Mouse (Mus musculus): ENCODE results near the gene Btbd9. TPM values are rescaled to one million over a fixed set of nuclear protein-coding genes. Genes with fewer than 3 reads are reported as not detected.

Btbd9 gene
- total and polyA plus RNA-seq, 3 experiments: 24.7 to 33.8 TPM; not detected in 1

GRCm38 (mm10) chr17:30417106-30417505 is 159.2 kb downstream of the Btbd9 start:
- no peaks in the 10 kb centered on the region for H3K27me3 ChIP-seq (ENCODE audit: control insufficient read depth in 1 of 2, insufficient read depth in 2 of 2, low read length in 2 of 2)
- no peaks in the 10 kb centered on the region for H3K9me3 ChIP-seq (replicated peaks; ENCODE audit: insufficient read depth, low read length)
- no peak overlapping the region for H3K9ac ChIP-seq (ENCODE audit: control insufficient read depth, low read depth, low read length, poor library complexity, severe bottlenecking)
- TF ChIP-seq MAFK (IDR thresholded peaks at IDR 0.05; ENCODE audit: borderline replicate concordance, low read depth, low read length): no peak
- no peak for TF ChIP-seq BHLHE40 (IDR thresholded peaks at IDR 0.05; ENCODE audit: borderline replicate concordance, low read depth, low read length)
- TF ChIP-seq E2F4 (IDR thresholded peaks at IDR 0.05; ENCODE audit: borderline replicate concordance, low read depth, low read length): no peak
- TF ChIP-seq MYB (IDR thresholded peaks at IDR 0.05; ENCODE audit: low read depth, low read length): no peak
- no peak for DNase-seq (ENCODE audit: low read depth, low spot score)
- H3K4me1 ChIP-seq (ENCODE audit: control insufficient read depth in 1 of 2, insufficient read depth in 2 of 2, low read length in 2 of 2): peaks cover 9 to 12% of the 10 kb centered on the region in 2 experiments
- no peaks in the 10 kb centered on the region for H3K79me2 ChIP-seq (ENCODE audit: control insufficient read depth, insufficient read depth, low read length, poor library complexity)
- H3K27ac ChIP-seq (ENCODE audit: control insufficient read depth, low read depth, low read length): no peak overlapping the region
- peaks cover 0 to 12% of the 10 kb centered on the region in 2 experiments; a peak in 3 of 4 replicates for H3K36me3 ChIP-seq (ENCODE audit: control insufficient read depth in 1 of 2, insufficient read depth in 2 of 2, low read length in 2 of 2)
- H3K4me3 ChIP-seq (ENCODE audit: control insufficient read depth in 1 of 2, insufficient read depth in 1 of 2, low read depth in 2 of 2, low read length in 2 of 2): no peak overlapping the region

- Histone ChIP-seq H3K9ac (ENCODE audit: control insufficient read depth, low read depth, low read length, poor library complexity, severe bottlenecking) (no peak overlapping the region), H3K4me1 (ENCODE audit: control insufficient read depth in 1 of 2, insufficient read depth in 2 of 2, low read length in 2 of 2) (peaks cover 9 to 12% of the 10 kb centered on the region in 2 experiments), H3K9me3 (replicated peaks; ENCODE audit: insufficient read depth, low read length) (no peaks in the 10 kb centered on the region), H3K4me3 (ENCODE audit: control insufficient read depth in 1 of 2, insufficient read depth in 1 of 2, low read depth in 2 of 2, low read length in 2 of 2) (no peak overlapping the region), H3K27ac (ENCODE audit: control insufficient read depth, low read depth, low read length) (no peak overlapping the region), H3K27me3 (ENCODE audit: control insufficient read depth in 1 of 2, insufficient read depth in 2 of 2, low read length in 2 of 2) (no peaks in the 10 kb centered on the region), H3K36me3 (ENCODE audit: control insufficient read depth in 1 of 2, insufficient read depth in 2 of 2, low read length in 2 of 2) (peaks cover 0 to 12% of the 10 kb centered on the region in 2 experiments; a peak in 3 of 4 replicates), H3K79me2 (ENCODE audit: control insufficient read depth, insufficient read depth, low read length, poor library complexity) (no peaks in the 10 kb centered on the region)
- DNase-seq (ENCODE audit: low read depth, low spot score): no peak
- no peak for TF ChIP-seq POLR2A (IDR thresholded peaks at IDR 0.05; ENCODE audit: control insufficient read depth in 1 of 2, insufficient read depth in 1 of 2, low read depth in 1 of 2, low read length in 2 of 2, poor library complexity in 1 of 2)
- no peak for TF ChIP-seq MAX (IDR thresholded peaks at IDR 0.05; ENCODE audit: low read length)
- no peak for TF ChIP-seq CHD2 (IDR thresholded peaks at IDR 0.05; ENCODE audit: low read length)
- TF ChIP-seq RAD21 (IDR thresholded peaks at IDR 0.05; ENCODE audit: low read depth, low read length): no peak
- no peak for TF ChIP-seq UBTF (IDR thresholded peaks at IDR 0.05; ENCODE audit: borderline replicate concordance, insufficient read depth, low read depth, low read length)
- TF ChIP-seq MAZ (IDR thresholded peaks at IDR 0.05; ENCODE audit: low read depth, low read length): no peak
- TF ChIP-seq HCFC1 (IDR thresholded peaks at IDR 0.05; ENCODE audit: low read depth, low read length): no peak
- no peak for TF ChIP-seq MYB (IDR thresholded peaks at IDR 0.05; ENCODE audit: low read depth, low read length)
- no peak for TF ChIP-seq MYC (IDR thresholded peaks at IDR 0.05; ENCODE audit: low read depth, low read length)
- no peak for TF ChIP-seq NELFE (IDR thresholded peaks at IDR 0.05; ENCODE audit: low read depth, low read length)
- no peak for TF ChIP-seq E2F4 (IDR thresholded peaks at IDR 0.05; ENCODE audit: borderline replicate concordance, low read depth, low read length)
- no peak for TF ChIP-seq SIN3A (IDR thresholded peaks at IDR 0.05; ENCODE audit: low read length)
- no peak for TF ChIP-seq KAT2A (conservative IDR thresholded peaks at IDR 0.05; ENCODE audit: low read depth, low read length)
- TF ChIP-seq ZC3H11A (IDR thresholded peaks at IDR 0.05; ENCODE audit: low read depth, low read length): no peak
- no peak for TF ChIP-seq JUND (IDR thresholded peaks at IDR 0.05; ENCODE audit: low read depth, low read length)
- no peak for TF ChIP-seq SMC3 (IDR thresholded peaks at IDR 0.05; ENCODE audit: low read depth, low read length)
- TF ChIP-seq USF1 (IDR thresholded peaks at IDR 0.05; ENCODE audit: low read depth, low read length): no peak
- TF ChIP-seq ZNF384 (IDR thresholded peaks at IDR 0.05; ENCODE audit: low read depth, low read length): no peak
- no peak for TF ChIP-seq GABPA (IDR thresholded peaks at IDR 0.05; ENCODE audit: low read depth, low read length)
- no peak for TF ChIP-seq ZKSCAN1 (IDR thresholded peaks at IDR 0.05; ENCODE audit: low read depth, low read length)
Measured at GRCm38 (mm10) chr17:30415693-30416092, 160.6 kb downstream of the Btbd9 start.

Data from MEL (cell line).